Mouse (Mus musculus) yolk sac, embryonic 10.5 days (tissue): Measurements from ENCODE around the gene Kcnd3.

Source experiments
- DNase-seq: peaks from one replicate; pipeline ENCODE4 v3.0.0-alpha.2; 2017; ENCODE audit warnings: low spot score

The Kcnd3 gene

GRCm38 (mm10) chr3:105655031-105655585 is 203.0 kb downstream of the Kcnd3 start:
- DNase-seq = no peak

GRCm38 (mm10) chr3:105660530-105660929 is 208.4 kb downstream of the Kcnd3 start:
- DNase-seq = no peak

GRCm38 (mm10) chr3:105663043-105663442 is 210.9 kb downstream of the Kcnd3 start:
- no peak for DNase-seq

- DNase-seq = no peak
Observed at GRCm38 (mm10) chr3:105665105-105665765, 213.1 kb downstream of the Kcnd3 start.

- no peak for DNase-seq
Observed at GRCm38 (mm10) chr3:105666996-105667523, 214.9 kb downstream of the Kcnd3 start.

GRCm38 (mm10) chr3:105668161-105668560 is 216.0 kb downstream of the Kcnd3 start:
- no peak for DNase-seq

GRCm38 (mm10) chr3:105669776-105670175 is 217.6 kb downstream of the Kcnd3 start:
- DNase-seq = no peak

- no peak for DNase-seq
Observed at GRCm38 (mm10) chr3:105670801-105671200, 218.7 kb downstream of the Kcnd3 start.

GRCm38 (mm10) chr3:105674595-105675218 is 222.6 kb downstream of the Kcnd3 start:
- peak; percentile 66 for DNase-seq

GRCm38 (mm10) chr3:105675932-105676331 is 223.8 kb downstream of the Kcnd3 start:
- DNase-seq = no peak

GRCm38 (mm10) chr3:105680346-105680745 is 228.2 kb downstream of the Kcnd3 start:
- DNase-seq = no peak

GRCm38 (mm10) chr3:105686394-105687323 is 234.5 kb downstream of the Kcnd3 start:
- DNase-seq = peak; percentile 44

- DNase-seq = peak; percentile 98
Observed at GRCm38 (mm10) chr3:105687324-105688060, 235.4 kb downstream of the Kcnd3 start, which contains the start of gene Ddx20. Ddx20 (minus strand) TSS chr3:105687574.

- DNase-seq = no peak
Observed at GRCm38 (mm10) chr3:105688536-105688935, 236.4 kb downstream of the Kcnd3 start.

GRCm38 (mm10) chr3:105693327-105694080 is 241.4 kb downstream of the Kcnd3 start:
- no peak for DNase-seq

- DNase-seq = no peak
Observed at GRCm38 (mm10) chr3:105695476-105696386, 243.6 kb downstream of the Kcnd3 start.

GRCm38 (mm10) chr3:105696387-105697147 is 244.4 kb downstream of the Kcnd3 start:
- DNase-seq = no peak

- DNase-seq = no peak
Observed at GRCm38 (mm10) chr3:105697148-105697441, 245.0 kb downstream of the Kcnd3 start.

GRCm38 (mm10) chr3:105698311-105698710 is 246.2 kb downstream of the Kcnd3 start:
- DNase-seq = no peak
